Mouse (Mus musculus) hindbrain, embryonic 11.5 days (tissue): ENCODE data around the gene Cdon. TPM values are rescaled to one million over a fixed set of nuclear protein-coding genes. Genes with fewer than 3 reads are reported as not detected.

ENCODE experiments used
- ATAC-seq: fragments of 200-750 bp; cut with Nextera tagmentation; 2 replicates; pipeline ENCODE4 v1.8.0; 2017; ENCODE audit warnings: mild to moderate bottlenecking, moderate TSS enrichment, moderate library complexity; ENCODE audit not compliant: low FRiP score
- DNase-seq: peaks from one replicate; pipeline ENCODE4 v3.0.0-alpha.2; 2015; ENCODE audit warnings: low spot score
- H3K27ac ChIP-seq: fragments of 300-500 bp; sonication (generic); 2 replicates; pipeline ENCODE4 v1.5.1; 2014; ENCODE audit warnings: mild to moderate bottlenecking, low read depth, low read length
- H3K27me3 ChIP-seq: fragments of 300-500 bp; sonication (generic); 2 replicates; pipeline ENCODE4 v1.6.1; 2014; ENCODE audit warnings: mild to moderate bottlenecking, low read length, moderate library complexity, mixed read lengths; ENCODE audit not compliant: control insufficient read depth, insufficient read depth
- H3K36me3 ChIP-seq: fragments of 300-500 bp; sonication (generic); 2 replicates; pipeline ENCODE4 v1.6.1; 2014; ENCODE audit warnings: mild to moderate bottlenecking, low read length, moderate library complexity, mixed read lengths; ENCODE audit not compliant: control insufficient read depth, insufficient read depth
- H3K4me1 ChIP-seq: fragments of 300-500 bp; sonication (generic); replicated peaks from 2 replicates; pipeline ENCODE4 v1.6.1; 2014; ENCODE audit warnings: low read length, mixed read lengths; ENCODE audit not compliant: control insufficient read depth, insufficient read depth
- H3K4me2 ChIP-seq: fragments of 300-500 bp; sonication (generic); replicated peaks from 2 replicates; pipeline ENCODE4 v1.6.1; 2014; ENCODE audit warnings: mild to moderate bottlenecking, low read depth, low read length
- H3K4me3 ChIP-seq: fragments of 300-500 bp; sonication (generic); 2 replicates; pipeline ENCODE4 v1.5.1; 2014; ENCODE audit warnings: low read depth, low read length
- H3K9ac ChIP-seq: fragments of 300-500 bp; sonication (generic); 2 replicates; pipeline ENCODE4 v1.6.1; 2014; ENCODE audit warnings: low read depth, low read length
- H3K9me3 ChIP-seq: fragments of 300-500 bp; sonication (generic); 2 replicates; pipeline ENCODE4 v1.6.1; 2016; ENCODE audit warnings: low read length; ENCODE audit not compliant: control insufficient read depth
- WGBS: fragments of 180-500 bp; shearing (Covaris S2); extraction: QIAGEN DNeasy Blood & Tissue Kit; methylation state at CpG from one replicate; pipeline ENCODE4 v1.1.7; 2014; 5-methylcytosine and 5-hydroxymethylcytosine counted together
- polyA plus RNA-seq: library from polyadenylated mRNA; unstranded; fragments of >200 nt; fragmentation: Nextera tagmentation; extraction: Ambion mirVana; gene quantifications from 2 replicates; pipeline ENCODE4 v1.2.1, GENCODE M21; 2014

Cdon gene
- polyA plus RNA-seq, 1 experiment from 2014 or later, result 21.9 TPM

GRCm38 (mm10) chr9:35533266-35533665, 112.3 kb downstream of the Cdon start:
- H3K4me1 ChIP-seq, result no peaks in the 10 kb centered on the region
- no peak overlapping the region for H3K4me2 ChIP-seq
- no peaks in the 10 kb centered on the region for H3K27me3 ChIP-seq
- H3K27ac ChIP-seq, result no peak overlapping the region
- H3K9me3 ChIP-seq, result no peaks in the 10 kb centered on the region
- H3K4me3 ChIP-seq, result no peak overlapping the region
- no peak overlapping the region for H3K9ac ChIP-seq
- WGBS, result 79% methylated on average over 9 of the region's 9 CpGs
- H3K36me3 ChIP-seq, result no peaks in the 10 kb centered on the region
- no peak for ATAC-seq
- DNase-seq, result no peak

GRCm38 (mm10) chr9:35535110-35535509, 114.2 kb downstream of the Cdon start:
- 7% methylated on average over 2 of the region's 2 CpGs for WGBS
- Histone ChIP-seq H3K27me3 (no peaks in the 10 kb centered on the region), H3K9me3 (no peaks in the 10 kb centered on the region), H3K36me3 (no peaks in the 10 kb centered on the region), H3K4me2 (no peak overlapping the region), H3K9ac (no peak overlapping the region), H3K4me1 (no peaks in the 10 kb centered on the region), H3K4me3 (no peak overlapping the region), H3K27ac (no peak overlapping the region)
- peak; percentile 88 for ATAC-seq
- peak; percentile 83 for DNase-seq

GRCm38 (mm10) chr9:35535876-35536275, 114.9 kb downstream of the Cdon start:
- H3K27ac ChIP-seq, result no peak overlapping the region
- H3K4me2 ChIP-seq, result no peak overlapping the region
- H3K4me3 ChIP-seq, result no peak overlapping the region
- no peaks in the 10 kb centered on the region for H3K27me3 ChIP-seq
- ATAC-seq (no peak), DNase-seq (no peak)
- 81% methylated on average over 4 of the region's 4 CpGs for WGBS
- H3K36me3 ChIP-seq, result no peaks in the 10 kb centered on the region
- H3K9me3 ChIP-seq, result no peaks in the 10 kb centered on the region
- no peaks in the 10 kb centered on the region for H3K4me1 ChIP-seq
- no peak overlapping the region for H3K9ac ChIP-seq

GRCm38 (mm10) chr9:35539001-35539750, 118.2 kb downstream of the Cdon start:
- 76% methylated on average over 13 of the region's 13 CpGs for WGBS
- Histone ChIP-seq H3K4me3 (no peak overlapping the region), H3K27ac (no peak overlapping the region), H3K36me3 (no peaks in the 10 kb centered on the region), H3K4me2 (no peak overlapping the region), H3K9ac (no peak overlapping the region), H3K4me1 (no peaks in the 10 kb centered on the region), H3K27me3 (no peaks in the 10 kb centered on the region), H3K9me3 (no peaks in the 10 kb centered on the region)
- ATAC-seq (no peak), DNase-seq (no peak)

- Histone ChIP-seq H3K9ac (no peak overlapping the region), H3K4me1 (no peaks in the 10 kb centered on the region), H3K9me3 (no peaks in the 10 kb centered on the region), H3K27ac (no peak overlapping the region), H3K4me2 (no peak overlapping the region), H3K27me3 (no peaks in the 10 kb centered on the region), H3K36me3 (no peaks in the 10 kb centered on the region), H3K4me3 (no peak overlapping the region)
- ATAC-seq (no peak), DNase-seq (no peak)
- WGBS, result 87% methylated on average over 5 of the region's 5 CpGs
Observed at GRCm38 (mm10) chr9:35541024-35541423, 120.1 kb downstream of the Cdon start.

GRCm38 (mm10) chr9:35541488-35541887, 120.6 kb downstream of the Cdon start:
- H3K4me2 ChIP-seq, result no peak overlapping the region
- H3K4me1 ChIP-seq, result no peaks in the 10 kb centered on the region
- H3K27ac ChIP-seq, result no peak overlapping the region
- WGBS, result 9% methylated on average over 6 of the region's 6 CpGs
- DNase-seq (peak; percentile 90), ATAC-seq (peak; percentile 77)
- H3K9ac ChIP-seq, result no peak overlapping the region
- no peak overlapping the region for H3K4me3 ChIP-seq
- no peaks in the 10 kb centered on the region for H3K27me3 ChIP-seq
- H3K9me3 ChIP-seq, result no peaks in the 10 kb centered on the region
- no peaks in the 10 kb centered on the region for H3K36me3 ChIP-seq

- no peak overlapping the region for H3K27ac ChIP-seq
- H3K9me3 ChIP-seq, result no peaks in the 10 kb centered on the region
- WGBS, result 75% methylated on average over 6 of the region's 6 CpGs
- ATAC-seq (no peak), DNase-seq (no peak)
- no peak overlapping the region for H3K4me2 ChIP-seq
- H3K27me3 ChIP-seq, result no peaks in the 10 kb centered on the region
- no peak overlapping the region for H3K4me3 ChIP-seq
- no peaks in the 10 kb centered on the region for H3K36me3 ChIP-seq
- H3K4me1 ChIP-seq, result no peaks in the 10 kb centered on the region
- H3K9ac ChIP-seq, result no peak overlapping the region
Observed at GRCm38 (mm10) chr9:35541941-35542340, 121.0 kb downstream of the Cdon start.

- WGBS, result 85% methylated on average over 14 of the region's 14 CpGs
- no peaks in the 10 kb centered on the region for H3K4me1 ChIP-seq
- no peak for ATAC-seq
Observed at GRCm38 (mm10) chr9:35543099-35543860, 122.4 kb downstream of the Cdon start.

GRCm38 (mm10) chr9:35544666-35545065, 123.7 kb downstream of the Cdon start:
- no peak overlapping the region for H3K4me2 ChIP-seq
- H3K9ac ChIP-seq, result no peak overlapping the region
- H3K9me3 ChIP-seq, result no peaks in the 10 kb centered on the region
- 82% methylated on average over 2 of the region's 2 CpGs for WGBS
- no peak overlapping the region for H3K4me3 ChIP-seq
- H3K4me1 ChIP-seq, result no peaks in the 10 kb centered on the region
- no peak for DNase-seq
- no peak for ATAC-seq
- H3K36me3 ChIP-seq, result no peaks in the 10 kb centered on the region
- H3K27ac ChIP-seq, result no peak overlapping the region
- no peaks in the 10 kb centered on the region for H3K27me3 ChIP-seq

More at GRCm38 (mm10) chr9:35543099-35543860, 122.4 kb downstream of the Cdon start:
- H3K9me3 ChIP-seq, result no peaks in the 10 kb centered on the region
- H3K27ac ChIP-seq, result no peak overlapping the region
- H3K36me3 ChIP-seq, result no peaks in the 10 kb centered on the region
- H3K27me3 ChIP-seq, result no peaks in the 10 kb centered on the region
- DNase-seq, result no peak
- H3K4me2 ChIP-seq, result no peak overlapping the region
- no peak overlapping the region for H3K4me3 ChIP-seq
- no peak overlapping the region for H3K9ac ChIP-seq
